Mouse (Mus musculus) spleen, embryonic (tissue): ENCODE data around the gene Zfp937.
"Not testable (repeated sequence)": the region's sequence is repeated elsewhere in the genome, so short reads cannot be mapped to it uniquely, and the experiment has no call there.

Source experiments
- CTCF ChIA-PET: fragments of 350-600 bp; sonication (Branson Sonifier 250); formaldehyde crosslinking; loops from one replicate; lab custom pipeline; 2022; lab: Charles Lee

Gene Zfp937

GRCm38 (mm10) chr2:150217600-150218362, at the start of gene Zfp937:
Gene Zfp937, plus strand, starts transcription at chr2:150218073.
- CTCF ChIA-PET = not testable (repeated sequence)

- CTCF ChIA-PET = no interaction called here
Observed at GRCm38 (mm10) chr2:150173833-150174232, 44.0 kb upstream of the Zfp937 start.

GRCm38 (mm10) chr2:150179579-150179978, 38.3 kb upstream of the Zfp937 start, which contains the start of gene Gm10770:
Gene Gm10770, minus strand, starts transcription at chr2:150179679.
- CTCF ChIA-PET = not testable (repeated sequence)

GRCm38 (mm10) chr2:150181046-150181445, 36.8 kb upstream of the Zfp937 start:
- CTCF ChIA-PET = not testable (repeated sequence)

DNA sequence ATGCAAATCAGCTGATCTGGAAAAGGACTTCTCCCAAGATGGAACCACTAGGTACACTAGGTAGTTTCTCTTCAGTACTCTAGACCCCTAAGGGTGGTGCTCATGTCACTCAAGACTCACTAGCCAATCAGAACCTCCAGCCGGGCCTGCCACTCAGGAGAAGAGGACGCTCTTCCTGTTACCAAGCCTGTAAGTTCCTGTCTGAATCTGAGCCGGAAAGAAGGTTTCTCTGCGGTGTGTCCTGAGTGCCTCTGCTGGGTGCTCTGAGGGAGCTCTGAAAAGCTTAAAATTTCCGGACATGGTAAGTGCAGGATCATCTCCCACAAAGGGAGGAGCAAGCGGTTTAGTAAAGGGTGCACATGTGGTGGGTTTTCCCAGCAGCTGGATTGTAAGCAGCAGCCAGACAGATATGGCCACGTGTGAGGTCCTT, 36.3 kb upstream of the Zfp937 start, which contains the start of gene Gm14139:
Gene Gm14139 (plus strand): TSS at position 186 of the 430 bp plus-strand sequence.
- CTCF ChIA-PET = not testable (repeated sequence)

DNA sequence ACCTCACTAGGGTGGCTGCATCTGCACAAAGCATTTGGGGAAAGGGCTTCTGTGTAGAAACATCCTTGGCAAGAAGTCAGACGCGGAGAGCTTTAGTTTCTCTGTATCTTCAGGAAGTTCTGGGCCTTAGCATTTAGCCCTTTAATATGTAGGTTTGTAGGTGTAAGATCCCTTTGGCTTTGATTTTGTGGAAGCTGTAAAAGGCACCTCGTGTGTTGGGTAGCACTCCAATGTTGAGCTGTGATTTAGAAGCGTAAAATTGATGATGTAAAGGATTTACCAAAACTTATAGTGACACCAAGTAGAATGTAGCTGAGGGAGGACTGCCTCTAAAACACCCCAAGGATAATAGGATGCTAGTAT, 471 bp downstream of the Zfp937 start:
- CTCF ChIA-PET = not testable (repeated sequence)

DNA sequence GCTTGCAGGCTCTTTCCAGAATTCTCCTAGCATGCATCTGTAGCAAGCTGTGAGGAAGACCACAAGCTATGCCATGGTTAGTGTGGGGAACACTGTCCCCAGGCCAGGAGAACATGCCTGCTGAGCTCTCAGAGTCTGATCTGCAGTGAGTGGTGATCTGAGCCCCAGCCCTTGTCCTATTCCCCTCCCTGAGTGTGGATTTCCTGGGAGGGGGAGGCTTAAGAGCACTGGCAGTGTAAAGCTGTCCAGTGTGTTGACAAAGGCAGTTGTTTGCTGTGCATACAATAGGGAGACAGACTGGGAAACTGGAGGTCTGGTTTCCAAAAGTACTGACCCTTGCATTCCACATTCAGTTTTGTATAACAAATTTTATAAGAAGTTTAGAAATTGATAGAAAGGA, 5.4 kb downstream of the Zfp937 start:
- CTCF ChIA-PET = not testable (repeated sequence)

DNA sequence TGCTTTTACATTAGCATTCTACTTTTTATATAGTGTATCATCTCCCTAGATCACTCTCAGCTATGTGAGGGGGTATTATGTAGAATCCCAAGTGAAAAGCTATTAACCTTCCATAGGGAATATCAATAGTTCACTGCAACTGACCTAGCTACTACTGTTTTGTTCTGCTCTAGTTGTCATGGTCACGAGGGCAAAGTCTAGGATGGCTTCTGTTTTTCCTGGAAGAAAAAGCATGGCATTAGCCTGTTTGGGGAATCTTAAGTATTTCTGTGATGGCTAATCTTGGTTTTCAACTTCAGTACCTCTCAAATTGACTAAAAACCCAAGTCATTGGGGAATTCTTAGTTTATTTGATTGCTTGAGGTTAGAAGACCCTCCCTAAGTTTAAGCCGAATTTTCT, 25.3 kb downstream of the Zfp937 start:
- CTCF ChIA-PET = no interaction called here

- CTCF ChIA-PET = not testable (repeated sequence)
Observed at GRCm38 (mm10) chr2:150255491-150255890, 37.6 kb downstream of the Zfp937 start, which contains the start of gene Gm21994. Gene Gm21994, minus strand, starts transcription at chr2:150255591.

GRCm38 (mm10) chr2:150256861-150257260, 39.0 kb downstream of the Zfp937 start:
- CTCF ChIA-PET = not testable (repeated sequence)

DNA sequence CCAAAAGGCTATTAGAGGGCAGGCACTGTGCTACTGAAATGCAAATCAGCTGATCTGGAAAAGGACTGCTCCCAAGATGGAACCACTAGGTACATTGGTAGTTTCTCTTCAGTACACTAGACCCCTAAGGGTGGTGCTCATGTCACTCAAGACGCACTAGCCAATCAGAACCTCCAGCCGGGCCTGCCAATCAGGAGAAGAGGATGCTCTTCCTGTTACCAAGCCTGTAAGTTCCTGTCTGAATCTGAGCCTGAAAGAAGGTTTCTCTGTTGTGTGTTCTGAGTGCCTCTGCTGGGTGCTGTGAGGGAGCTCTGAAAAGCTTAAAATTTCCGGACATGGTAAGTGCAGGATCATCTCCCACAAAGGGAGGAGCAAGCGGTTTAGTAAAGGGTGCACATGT, 39.4 kb downstream of the Zfp937 start, which contains the start of gene Gm14124:
Gene Gm14124 (plus strand): TSS at position 227 of the 400 bp plus-strand sequence.
- CTCF ChIA-PET = not testable (repeated sequence)
